Mouse (Mus musculus): Measurements from ENCODE around the gene Ppif.

DNA sequence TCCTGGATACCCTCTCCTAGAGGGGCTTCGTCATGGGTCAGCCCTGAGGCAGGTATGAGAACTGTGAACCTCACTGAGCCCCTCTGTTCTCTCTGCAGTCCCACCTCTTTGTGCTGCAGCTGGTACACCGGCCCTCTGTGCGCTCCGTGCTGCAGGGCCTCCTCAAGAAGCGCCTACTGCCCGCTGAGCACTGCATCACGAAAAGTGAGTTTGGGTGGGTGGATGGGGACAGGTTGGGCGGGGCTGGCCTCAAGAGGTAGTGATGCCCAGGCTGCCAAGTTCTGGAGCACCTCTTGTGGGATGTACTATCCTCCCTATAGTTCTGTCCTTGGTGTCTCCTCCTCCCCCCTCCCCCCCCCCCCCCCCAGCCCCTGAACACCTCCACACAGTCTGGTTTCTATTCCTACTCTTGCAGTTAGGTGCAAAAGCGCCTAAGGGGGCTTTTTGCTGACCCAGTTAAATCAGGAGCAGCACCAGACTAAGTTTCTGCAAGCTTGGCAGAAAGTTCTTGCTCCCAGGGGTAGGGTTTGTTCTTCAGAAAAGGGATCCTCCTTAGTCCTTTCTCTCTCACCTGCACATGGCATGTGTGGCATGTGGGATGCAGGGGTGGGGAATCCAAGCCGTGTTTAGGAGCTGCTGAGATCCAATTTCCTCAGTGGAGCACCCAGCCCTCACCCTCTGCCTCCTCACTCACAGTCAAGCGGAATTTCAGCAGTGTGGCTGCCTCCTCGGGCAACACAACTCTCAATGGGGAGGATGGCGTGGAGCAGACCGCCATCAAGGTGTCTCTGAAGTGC lies 39.4 kb upstream of the Ppif start:
- TF ChIP-seq POLR2A (IDR thresholded peaks at IDR 0.05; ENCODE audit: insufficient read length, low read depth): no peak
- no peak for TF ChIP-seq MYOD1 (IDR thresholded peaks at IDR 0.05; ENCODE audit: control insufficient read depth in 1 of 3, insufficient read length in 2 of 3, low read depth in 2 of 3)
